Mouse (Mus musculus) intestine, embryonic 15.5 days (tissue): ENCODE measurements at regions not wholly inside any gene's neighbourhood (a gene's known extent, or its start where the extent isn't known, plus 50 kb on each side); places are given as distances from the start of the nearest gene placed in this dataset.
A peak's percentile ranks its signal among the peaks of the same experiment; 100 is the strongest.
"Not testable (repeated sequence)": the region's sequence is repeated elsewhere in the genome, so short reads cannot be mapped to it uniquely, and the experiment has no call there.

Source experiments
- ATAC-seq: fragments of 200-750 bp; cut with Nextera tagmentation; 2 replicates; pipeline ENCODE4 v1.8.0; 2017; ENCODE audit warnings: moderate TSS enrichment, moderate library complexity
- H3K27ac ChIP-seq: fragments of 300-500 bp; sonication (generic); 2 replicates; pipeline ENCODE4 v1.5.1; 2015; ENCODE audit warnings: mild to moderate bottlenecking, inconsistent platforms
- H3K27me3 ChIP-seq: fragments of 300-500 bp; sonication (generic); replicated peaks from 2 replicates; pipeline ENCODE4 v1.6.1; 2015; ENCODE audit warnings: inconsistent platforms
- H3K36me3 ChIP-seq: fragments of 300-500 bp; sonication (generic); 2 replicates; pipeline ENCODE4 v1.6.1; 2015; ENCODE audit warnings: inconsistent platforms
- H3K4me1 ChIP-seq: fragments of 300-500 bp; sonication (generic); replicated peaks from 2 replicates; pipeline ENCODE4 v1.6.1; 2015; ENCODE audit warnings: inconsistent platforms
- H3K4me2 ChIP-seq: fragments of 300-500 bp; sonication (generic); replicated peaks from 2 replicates; pipeline ENCODE4 v1.6.1; 2015; ENCODE audit warnings: mild to moderate bottlenecking, inconsistent platforms
- H3K4me3 ChIP-seq: fragments of 300-500 bp; sonication (generic); replicated peaks from 2 replicates; pipeline ENCODE4 v1.5.1; 2015; ENCODE audit warnings: inconsistent platforms
- H3K9ac ChIP-seq: fragments of 300-500 bp; sonication (generic); 2 replicates; pipeline ENCODE4 v1.6.1; 2015; ENCODE audit warnings: inconsistent platforms
- H3K9me3 ChIP-seq: fragments of 300-500 bp; sonication (generic); 2 replicates; pipeline ENCODE4 v1.6.1; 2016; ENCODE audit warnings: inconsistent platforms
- WGBS: fragments of 180-500 bp; shearing (Covaris S2); methylation state at CpG from one replicate; pipeline ENCODE4 v1.1.7; 2015; 5-methylcytosine and 5-hydroxymethylcytosine counted together

DNA sequence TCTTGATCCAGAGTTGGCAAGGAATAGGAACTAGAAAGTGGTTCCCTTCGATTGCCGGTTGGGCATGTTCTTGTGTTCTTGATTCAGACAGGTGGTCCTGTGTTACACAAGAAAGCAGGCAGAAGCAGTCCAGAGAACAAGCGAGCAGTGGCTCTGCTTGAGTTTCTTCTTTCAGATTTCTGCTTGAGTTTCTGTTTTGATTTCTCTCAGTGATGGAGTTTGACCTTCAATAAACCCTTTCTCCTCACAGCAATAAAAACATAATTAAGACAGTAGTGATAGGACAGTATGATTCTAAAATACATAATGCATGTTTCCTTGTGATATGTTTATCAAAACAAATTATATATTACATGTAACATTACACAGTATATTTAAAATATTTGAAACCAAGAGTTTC, 59.1 kb downstream of the Klf6 start:
- Histone ChIP-seq H3K4me2 (no peak overlapping the region), H3K36me3 (no peaks in the 10 kb centered on the region), H3K4me3 (no peak overlapping the region), H3K27ac (no peak overlapping the region), H3K9ac (no peak overlapping the region), H3K4me1 (no peaks in the 10 kb centered on the region), H3K9me3 (no peaks in the 10 kb centered on the region), H3K27me3 (no peaks in the 10 kb centered on the region)
- WGBS: 56% methylated on average over 3 of the region's 3 CpGs
- peak; percentile 73 for ATAC-seq

GRCm38 (mm10) chr13:5931433-5931832, 70.2 kb downstream of the Klf6 start:
- H3K4me3 ChIP-seq: no peak overlapping the region
- no peaks in the 10 kb centered on the region for H3K36me3 ChIP-seq
- no peak for ATAC-seq
- no peak overlapping the region for H3K27ac ChIP-seq
- no peaks in the 10 kb centered on the region for H3K27me3 ChIP-seq
- no peak overlapping the region for H3K9ac ChIP-seq
- no peaks in the 10 kb centered on the region for H3K9me3 ChIP-seq
- H3K4me1 ChIP-seq: no peaks in the 10 kb centered on the region
- 84% methylated on average over 2 of the region's 2 CpGs for WGBS
- H3K4me2 ChIP-seq: no peak overlapping the region

DNA sequence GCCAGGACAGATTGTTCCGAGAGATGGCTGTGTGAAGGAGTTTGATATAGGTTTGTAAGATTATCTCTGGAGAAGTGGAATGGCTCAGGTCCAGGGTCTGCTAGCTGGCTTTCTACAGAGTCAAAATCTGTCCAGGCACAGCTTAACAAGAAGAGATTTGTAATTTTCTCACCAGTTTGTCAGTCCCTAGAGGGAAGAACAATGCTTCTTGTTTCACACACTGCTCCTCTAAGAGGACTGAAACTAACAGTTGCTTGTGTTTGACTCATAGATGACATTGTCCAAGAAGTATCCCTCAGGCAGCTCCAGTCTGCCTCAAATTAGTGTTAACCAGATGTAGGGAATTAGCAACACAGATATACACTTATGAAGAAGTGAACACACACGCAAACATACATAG, 76.2 kb downstream of the Klf6 start:
- 79% methylated on average over 2 of the region's 2 CpGs for WGBS
- H3K4me3 ChIP-seq: no peak overlapping the region
- H3K36me3 ChIP-seq: no peaks in the 10 kb centered on the region
- no peak overlapping the region for H3K4me2 ChIP-seq
- no peaks in the 10 kb centered on the region for H3K27me3 ChIP-seq
- H3K27ac ChIP-seq: no peak overlapping the region
- no peaks in the 10 kb centered on the region for H3K4me1 ChIP-seq
- no peak for ATAC-seq
- no peak overlapping the region for H3K9ac ChIP-seq
- no peaks in the 10 kb centered on the region for H3K9me3 ChIP-seq

- WGBS: 93% methylated on average over 4 of the region's 4 CpGs
These were observed 76.7 kb downstream of the Klf6 start for GRCm38 (mm10) chr13:5937970-5938369.

DNA sequence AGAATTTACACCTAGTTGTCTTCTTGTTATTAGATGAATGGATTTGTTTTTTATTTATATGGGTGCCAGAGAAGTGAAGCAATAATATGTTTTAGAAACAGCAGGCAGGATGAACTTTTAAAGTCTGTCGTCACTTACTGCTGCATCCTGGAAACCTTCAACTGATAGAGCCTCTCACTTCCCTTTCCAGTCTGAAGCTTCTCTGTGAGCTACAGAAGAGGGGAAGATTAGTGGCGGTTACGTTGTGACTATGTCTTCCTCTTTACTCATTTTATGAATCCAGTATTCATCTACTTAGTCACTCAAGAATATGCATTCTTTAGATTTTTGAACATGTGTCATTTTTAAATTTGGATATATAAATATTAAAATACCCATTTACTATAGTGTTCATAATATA, 78.1 kb downstream of the Klf6 start:
- ATAC-seq: no peak
- WGBS: 61% methylated on average over 3 of the region's 3 CpGs
- Histone ChIP-seq H3K9me3 (no peaks in the 10 kb centered on the region), H3K4me2 (no peak overlapping the region), H3K36me3 (no peaks in the 10 kb centered on the region), H3K27ac (no peak overlapping the region), H3K4me3 (no peak overlapping the region), H3K9ac (no peak overlapping the region), H3K27me3 (no peaks in the 10 kb centered on the region), H3K4me1 (no peaks in the 10 kb centered on the region)

More at GRCm38 (mm10) chr13:5937970-5938369, 76.7 kb downstream of the Klf6 start:
- H3K9ac ChIP-seq: no peak overlapping the region
- H3K4me2 ChIP-seq: no peak overlapping the region
- H3K9me3 ChIP-seq: no peaks in the 10 kb centered on the region
- H3K27me3 ChIP-seq: no peaks in the 10 kb centered on the region
- ATAC-seq: no peak
- H3K36me3 ChIP-seq: no peaks in the 10 kb centered on the region
- no peak overlapping the region for H3K4me3 ChIP-seq
- H3K4me1 ChIP-seq: no peaks in the 10 kb centered on the region
- no peak overlapping the region for H3K27ac ChIP-seq

GRCm38 (mm10) chr13:5952863-5953262, 91.6 kb downstream of the Klf6 start:
- H3K4me3 ChIP-seq: no peak overlapping the region
- H3K27me3 ChIP-seq: no peaks in the 10 kb centered on the region
- H3K36me3 ChIP-seq: no peaks in the 10 kb centered on the region
- no peak overlapping the region for H3K27ac ChIP-seq
- 82% methylated on average over 2 of the region's 2 CpGs for WGBS
- H3K4me1 ChIP-seq: no peaks in the 10 kb centered on the region
- H3K4me2 ChIP-seq: no peak overlapping the region
- ATAC-seq: no peak
- H3K9ac ChIP-seq: no peak overlapping the region
- H3K9me3 ChIP-seq: no peaks in the 10 kb centered on the region

GRCm38 (mm10) chr13:5955121-5955520, 93.8 kb downstream of the Klf6 start:
- not testable (repeated sequence) for H3K4me2 ChIP-seq, H3K27me3 ChIP-seq, ATAC-seq, H3K9ac ChIP-seq, H3K4me3 ChIP-seq, H3K9me3 ChIP-seq, H3K36me3 ChIP-seq, H3K27ac ChIP-seq, H3K4me1 ChIP-seq

- no peak overlapping the region for H3K4me2 ChIP-seq
- no peak overlapping the region for H3K27ac ChIP-seq
- no peak for ATAC-seq
- no peaks in the 10 kb centered on the region for H3K4me1 ChIP-seq
- no peak overlapping the region for H3K4me3 ChIP-seq
- WGBS: 32% methylated on average over 1 of the region's 1 CpGs
- no peak overlapping the region for H3K9ac ChIP-seq
- H3K36me3 ChIP-seq: no peaks in the 10 kb centered on the region
- H3K9me3 ChIP-seq: no peaks in the 10 kb centered on the region
- H3K27me3 ChIP-seq: no peaks in the 10 kb centered on the region
These were observed 94.9 kb downstream of the Klf6 start for GRCm38 (mm10) chr13:5956145-5956544.

DNA sequence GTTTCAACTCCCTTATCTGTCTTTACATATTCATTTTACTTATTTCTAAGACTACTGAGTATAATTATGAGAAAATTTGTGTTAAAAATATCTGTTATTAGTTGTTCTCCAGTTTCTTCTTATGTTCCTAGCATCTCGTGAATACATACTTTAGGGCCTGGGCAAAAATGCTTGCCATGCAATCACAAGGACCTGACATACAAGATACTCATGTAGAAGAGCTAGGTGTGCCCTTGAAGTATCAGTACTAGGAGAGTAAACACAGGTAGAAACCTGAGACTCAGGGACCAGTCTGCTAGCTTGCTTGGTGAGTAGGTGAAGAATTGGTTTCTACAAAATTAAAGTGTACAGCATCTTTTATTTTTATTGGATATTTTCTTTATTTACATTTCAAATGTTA, 101.7 kb downstream of the Klf6 start:
- WGBS: 86% methylated on average over 1 of the region's 1 CpGs
- Histone ChIP-seq H3K36me3 (no peaks in the 10 kb centered on the region), H3K4me3 (no peak overlapping the region), H3K27me3 (no peaks in the 10 kb centered on the region), H3K9ac (no peak overlapping the region), H3K9me3 (no peaks in the 10 kb centered on the region), H3K4me1 (no peaks in the 10 kb centered on the region), H3K4me2 (no peak overlapping the region), H3K27ac (no peak overlapping the region)
- no peak for ATAC-seq

DNA sequence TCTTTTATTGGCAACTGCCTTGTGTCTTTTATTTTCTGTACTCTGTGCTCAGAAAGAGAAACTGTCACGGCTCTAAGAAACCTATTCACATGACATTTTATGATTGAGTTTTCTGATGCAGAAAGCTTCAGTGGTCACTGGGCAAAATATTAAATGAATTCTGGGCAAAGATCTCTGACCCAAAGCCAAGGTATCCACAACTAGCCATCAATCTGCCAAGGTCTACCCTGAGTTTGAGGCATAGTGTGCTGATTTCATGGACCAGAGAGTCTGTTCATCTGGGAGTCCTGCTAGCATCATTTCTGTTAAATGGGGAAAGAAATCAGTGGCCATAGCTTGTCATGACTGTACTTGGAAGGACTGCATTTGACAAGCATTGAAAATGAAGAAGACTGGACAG, 103.3 kb downstream of the Klf6 start:
- no peaks in the 10 kb centered on the region for H3K36me3 ChIP-seq
- no peak overlapping the region for H3K4me2 ChIP-seq
- no peak overlapping the region for H3K4me3 ChIP-seq
- ATAC-seq: no peak
- H3K9ac ChIP-seq: no peak overlapping the region
- H3K27me3 ChIP-seq: no peaks in the 10 kb centered on the region
- WGBS: 89% methylated on average over 1 of the region's 1 CpGs
- no peaks in the 10 kb centered on the region for H3K4me1 ChIP-seq
- no peaks in the 10 kb centered on the region for H3K9me3 ChIP-seq
- H3K27ac ChIP-seq: no peak overlapping the region

DNA sequence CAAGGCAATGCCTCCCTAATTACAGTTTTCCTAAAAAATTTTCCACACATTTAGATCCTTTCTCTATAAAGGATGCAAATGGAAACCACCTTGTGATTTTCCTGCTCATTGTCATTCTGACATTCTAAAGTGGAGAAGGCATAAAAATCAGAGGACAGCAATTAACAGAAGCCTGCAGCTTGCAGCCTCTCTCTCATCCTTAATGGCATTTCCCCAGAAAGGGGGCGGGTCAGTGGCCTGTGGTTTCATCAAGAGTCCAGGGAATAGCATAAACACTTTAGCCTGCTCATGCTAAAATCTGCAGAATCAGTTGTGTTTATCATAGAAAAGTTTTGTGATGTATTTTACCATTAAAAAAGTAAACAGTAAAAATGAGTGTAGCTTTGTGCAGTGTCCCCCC, 117.3 kb downstream of the Klf6 start:
- H3K9ac ChIP-seq: no peak overlapping the region
- H3K27ac ChIP-seq: no peak overlapping the region
- no peak overlapping the region for H3K4me2 ChIP-seq
- H3K4me3 ChIP-seq: no peak overlapping the region
- 33% methylated on average over 1 of the region's 1 CpGs for WGBS
- H3K27me3 ChIP-seq: no peaks in the 10 kb centered on the region
- 0 out of 2 replicates have a peak, but pooled peaks have one; percentile 56 for ATAC-seq
- no peaks in the 10 kb centered on the region for H3K9me3 ChIP-seq
- no peaks in the 10 kb centered on the region for H3K4me1 ChIP-seq
- H3K36me3 ChIP-seq: no peaks in the 10 kb centered on the region

DNA sequence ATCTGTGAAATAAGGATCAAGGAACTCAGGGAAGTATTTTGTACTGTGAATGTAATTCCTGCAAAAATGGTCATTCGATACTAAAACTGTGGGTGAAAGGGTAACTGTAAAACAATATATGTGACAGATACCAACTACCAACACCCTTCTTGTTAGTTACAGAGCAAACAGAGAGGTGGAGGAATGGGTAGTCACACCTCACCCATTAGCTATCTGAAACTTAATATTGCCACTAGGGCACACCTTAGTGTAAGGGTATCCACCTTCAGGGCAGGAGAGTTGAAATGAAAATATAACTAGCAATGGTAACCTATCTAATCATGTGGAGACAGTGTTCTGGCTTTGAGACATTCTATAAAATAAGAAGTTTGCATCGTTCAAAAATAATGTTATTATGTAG, 126.2 kb downstream of the Klf6 start:
- WGBS: 93% methylated on average over 2 of the region's 2 CpGs
- no peaks in the 10 kb centered on the region for H3K4me1 ChIP-seq
- no peak overlapping the region for H3K27ac ChIP-seq
- H3K9ac ChIP-seq: no peak overlapping the region
- no peaks in the 10 kb centered on the region for H3K27me3 ChIP-seq
- no peaks in the 10 kb centered on the region for H3K36me3 ChIP-seq
- no peak overlapping the region for H3K4me3 ChIP-seq
- H3K4me2 ChIP-seq: no peak overlapping the region
- no peaks in the 10 kb centered on the region for H3K9me3 ChIP-seq
- ATAC-seq: no peak

DNA sequence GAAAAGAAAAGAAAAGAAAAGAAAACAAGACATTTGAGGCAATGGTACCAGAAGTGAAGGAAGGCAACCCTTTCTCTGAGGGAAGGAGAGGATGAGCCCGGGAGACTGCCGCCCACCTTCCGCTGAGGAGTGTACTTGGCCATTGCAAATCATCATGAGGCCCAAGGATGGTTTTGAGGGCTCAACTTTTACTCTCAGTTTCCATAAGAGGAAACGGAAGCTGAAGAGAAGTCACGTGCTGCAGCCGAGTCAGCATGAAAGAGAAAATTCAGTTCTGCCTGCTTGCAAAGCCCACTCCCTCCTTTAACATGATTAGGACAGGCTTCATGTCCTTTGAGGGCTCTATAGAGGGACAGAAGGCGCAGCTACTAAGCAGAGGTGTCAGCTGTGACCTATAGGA, 127.1 kb downstream of the Klf6 start:
- no peaks in the 10 kb centered on the region for H3K9me3 ChIP-seq
- no peaks in the 10 kb centered on the region for H3K4me1 ChIP-seq
- no peak overlapping the region for H3K4me2 ChIP-seq
- no peak overlapping the region for H3K4me3 ChIP-seq
- H3K27ac ChIP-seq: no peak overlapping the region
- H3K27me3 ChIP-seq: no peaks in the 10 kb centered on the region
- H3K36me3 ChIP-seq: no peaks in the 10 kb centered on the region
- no peak overlapping the region for H3K9ac ChIP-seq
- ATAC-seq: no peak
- 84% methylated on average over 7 of the region's 7 CpGs for WGBS
